Mouse (Mus musculus) adrenal gland, postnatal 25 days (tissue): ENCODE measurements at regions not wholly inside any gene's neighbourhood (a gene's known extent, or its start where the extent isn't known, plus 50 kb on each side); places are given as distances from the start of the nearest gene placed in this dataset.

Experiments used
- DNase-seq: peaks from one replicate; pipeline ENCODE4 v3.0.0; 2021; ENCODE audit warnings: mixed read lengths

DNA sequence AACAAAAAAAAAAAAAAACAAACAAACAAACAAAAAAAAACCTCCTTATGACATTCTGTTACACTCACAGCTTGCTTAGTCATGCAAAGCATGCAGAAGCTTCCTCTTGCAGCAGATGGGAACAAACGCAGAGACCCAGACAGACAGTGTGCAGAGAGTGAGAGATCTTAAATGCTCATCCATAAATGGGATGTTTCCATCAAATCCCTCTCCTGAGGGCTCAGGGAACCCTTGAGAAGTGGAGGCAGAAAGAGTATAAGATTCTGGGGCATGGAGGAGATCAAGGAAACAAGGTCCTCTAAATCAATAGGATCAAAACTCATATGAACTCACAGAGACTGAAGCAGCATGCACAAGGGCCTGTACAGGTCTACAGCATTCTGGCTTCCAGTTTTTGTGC is 52.5 kb downstream of the Adm start:
- DNase-seq = no peak

DNA sequence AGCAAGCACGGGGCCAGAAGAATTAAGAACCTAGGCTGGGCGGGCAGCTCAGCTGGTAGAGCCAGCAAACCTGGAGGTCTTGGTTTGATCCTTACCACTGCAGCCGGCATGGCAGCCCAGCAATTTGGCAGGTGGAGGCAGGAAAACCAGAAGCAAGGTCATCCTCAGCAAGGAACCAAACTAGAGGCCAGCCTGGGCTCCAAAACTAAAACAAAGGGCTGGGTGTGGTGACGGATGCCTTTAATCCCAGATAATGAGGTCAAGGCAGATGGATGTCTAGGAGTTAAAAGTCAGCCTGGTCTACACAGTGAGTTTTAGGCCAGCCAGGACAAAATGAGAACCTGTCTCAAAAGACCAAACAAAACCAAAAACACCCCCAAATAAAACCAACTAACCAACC is 55.5 kb downstream of the Adm start:
- DNase-seq = no peak

DNA sequence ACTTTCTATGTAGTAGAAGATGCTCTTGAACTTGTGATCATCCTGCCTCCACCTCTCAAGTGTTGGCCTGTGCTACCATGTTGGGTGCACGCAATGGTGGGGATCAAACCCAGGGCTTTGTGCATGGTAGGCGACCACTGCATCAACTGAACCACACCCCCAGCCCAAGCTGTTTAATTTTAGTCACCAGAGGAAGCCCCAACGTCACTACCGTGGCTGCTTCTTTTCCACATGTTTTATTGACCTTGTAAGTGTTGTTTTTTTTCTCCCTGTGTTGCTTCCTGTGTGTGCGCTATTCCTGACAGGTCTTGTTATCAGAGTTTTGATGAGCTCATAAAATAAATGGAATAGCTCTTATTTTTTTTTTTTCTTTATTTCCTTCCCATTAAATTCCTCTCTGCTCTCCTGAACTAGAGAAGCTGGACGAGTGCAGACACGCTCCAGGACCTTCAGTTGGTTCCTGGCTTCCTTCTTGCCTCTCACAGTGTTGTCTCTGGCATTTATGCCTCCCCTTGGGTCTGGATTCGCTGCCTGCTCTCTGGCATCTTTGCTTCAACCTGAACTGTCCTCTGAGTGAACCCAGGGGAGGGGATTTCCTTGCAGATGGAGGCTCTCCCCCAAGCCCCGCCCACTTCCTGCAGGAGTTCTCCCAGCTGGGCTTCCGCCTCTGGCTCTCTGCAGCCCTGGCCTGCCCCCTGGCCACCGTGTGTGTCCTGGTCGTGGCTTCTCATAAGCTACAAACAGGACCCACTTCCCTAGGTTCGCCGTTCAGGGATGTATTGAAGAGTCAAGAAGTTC is 61.6 kb downstream of the Adm start:
- peak; percentile 66 for DNase-seq

DNA sequence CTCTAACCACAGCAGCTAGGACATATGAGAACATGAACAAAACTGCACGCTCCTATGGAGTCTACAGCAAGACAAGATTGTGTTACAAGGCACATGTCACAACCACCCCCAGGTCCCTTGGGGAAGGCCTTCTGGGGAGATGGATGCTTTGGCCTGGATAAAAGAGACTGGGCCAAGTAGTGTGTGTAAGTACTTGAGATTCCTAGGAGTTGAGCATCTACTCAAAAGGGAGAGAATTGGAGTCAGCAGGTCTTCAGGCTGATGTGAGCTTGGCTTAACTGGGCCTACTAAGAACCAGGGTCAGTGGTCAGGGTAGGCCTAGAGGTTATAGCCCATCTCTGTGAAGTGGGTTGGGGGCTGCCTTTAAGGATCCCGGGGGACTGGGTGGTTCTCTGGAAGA is 62.8 kb downstream of the Adm start:
- no peak for DNase-seq

DNA sequence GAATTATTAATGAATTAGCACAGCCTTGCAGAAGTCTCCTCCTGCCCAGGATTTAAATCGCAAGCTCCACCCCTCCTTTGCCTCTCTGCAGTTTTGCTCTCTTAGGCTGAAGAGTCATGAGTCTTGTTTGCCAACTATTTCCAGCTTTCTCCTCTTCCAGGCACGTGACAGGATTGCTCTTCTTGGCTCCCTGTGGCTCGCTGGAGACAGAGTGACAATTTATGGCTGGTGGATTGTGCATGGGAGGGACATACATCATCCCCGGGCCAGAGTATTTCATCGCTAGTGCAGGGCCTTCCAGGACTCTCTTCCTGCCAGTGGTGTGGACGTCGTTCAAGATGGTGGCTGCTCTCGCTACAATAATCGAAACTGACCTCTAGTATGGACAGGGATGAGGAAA is 63.4 kb downstream of the Adm start:
- peak; percentile 29 for DNase-seq

DNA sequence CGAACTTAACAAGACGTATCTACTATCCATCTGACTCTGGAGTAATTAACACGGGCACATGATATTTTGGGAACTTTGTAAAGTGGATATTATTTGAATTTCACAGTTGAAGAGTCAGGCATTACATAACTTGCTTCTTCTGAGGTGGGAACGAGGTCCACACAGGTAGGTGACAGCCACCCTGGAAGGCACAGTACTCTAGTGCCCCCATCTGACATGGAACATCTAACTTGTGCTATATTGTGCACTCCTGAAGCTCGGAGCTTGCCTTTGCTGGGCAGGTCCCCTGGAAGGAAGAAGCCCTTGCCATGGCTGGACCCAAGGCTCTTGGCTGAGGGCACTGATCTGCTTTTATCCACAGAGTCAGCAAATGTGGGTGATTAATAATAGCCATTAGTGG is 66.8 kb downstream of the Adm start:
- DNase-seq = no peak

DNA sequence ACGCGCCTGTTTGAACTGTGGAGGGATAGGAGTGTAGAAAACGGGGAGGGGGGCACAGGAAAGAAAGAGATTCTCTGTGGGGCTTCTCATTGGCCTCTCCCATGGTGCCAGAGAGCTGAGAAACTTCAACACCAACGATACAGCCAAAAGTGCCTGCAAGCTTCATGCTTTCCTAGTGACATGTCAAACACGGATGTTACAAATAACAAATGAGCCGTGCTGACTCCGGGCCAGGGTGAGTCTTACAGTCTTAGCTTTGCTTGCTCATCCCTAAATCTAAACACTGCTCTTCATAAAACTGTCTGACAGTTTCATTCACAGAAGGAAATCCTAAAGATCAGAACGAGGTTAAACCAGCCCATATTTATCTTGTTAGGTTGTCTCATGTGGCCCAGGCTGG is 68.3 kb downstream of the Adm start:
- DNase-seq = peak; percentile 35

DNA sequence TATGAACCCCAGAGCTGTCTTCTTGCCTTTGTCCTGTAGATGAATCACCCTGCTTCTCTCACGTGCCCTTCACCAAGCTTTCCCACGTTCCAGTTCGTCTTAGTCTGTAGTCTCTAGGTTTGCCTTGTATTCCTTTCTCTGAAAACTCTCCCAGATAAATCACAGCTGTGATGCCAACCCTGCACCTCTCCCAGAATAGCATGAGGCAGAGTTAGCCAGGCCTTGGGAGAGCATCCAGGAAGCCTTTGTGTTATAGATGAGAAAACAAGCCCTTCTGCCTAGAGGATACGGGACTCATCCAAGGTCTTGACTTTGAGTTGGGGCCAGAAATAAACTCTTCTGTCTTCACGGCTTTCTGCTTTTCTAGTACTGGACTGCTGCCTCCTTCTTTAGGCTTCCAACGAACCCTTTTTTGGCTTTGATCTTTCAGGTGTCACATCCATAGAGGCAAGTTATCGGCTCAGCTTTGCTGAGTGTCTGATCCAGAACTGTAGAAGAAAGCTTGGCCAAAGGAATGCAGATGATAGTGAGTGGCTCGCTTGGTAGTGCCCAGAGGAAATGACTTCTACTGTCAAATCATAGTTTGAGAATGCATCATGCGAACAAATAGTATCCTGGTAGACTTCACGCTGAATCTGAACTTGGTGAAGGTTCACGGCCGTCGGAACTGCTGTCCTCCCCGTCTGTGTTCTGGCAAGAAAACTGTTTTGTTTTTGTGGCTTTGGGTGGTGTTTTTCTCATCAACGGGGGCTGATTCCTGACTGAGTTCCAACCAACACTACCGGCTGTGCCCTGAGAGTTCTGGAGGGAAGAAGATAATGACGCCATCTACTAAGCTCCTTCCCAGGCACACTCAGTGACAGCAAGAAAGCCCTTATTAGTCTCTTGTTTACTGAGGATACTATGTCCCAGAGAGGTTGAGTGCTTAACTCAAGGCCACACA is 69.5 kb upstream of the Ampd3 start:
- peak; percentile 28 for DNase-seq

DNA sequence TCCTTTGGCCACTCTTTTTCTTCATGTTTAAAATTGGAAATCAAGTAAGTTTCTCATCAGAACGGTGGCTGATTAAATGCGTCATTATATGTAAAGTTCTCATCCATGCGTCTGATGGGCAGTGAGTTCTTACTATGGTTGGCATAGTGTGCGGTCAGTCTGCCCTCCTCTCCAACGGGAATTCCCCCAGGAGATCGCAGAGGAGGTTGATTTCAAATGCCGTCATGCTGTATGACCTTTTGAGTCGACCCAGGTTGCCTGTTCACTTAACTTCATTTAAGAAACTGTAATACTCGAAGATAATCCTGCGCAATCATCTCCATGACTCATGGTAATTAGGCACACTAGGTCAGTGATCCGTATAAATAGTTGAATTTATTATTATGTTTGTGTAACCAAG is 68.4 kb upstream of the Ampd3 start:
- no peak for DNase-seq

DNA sequence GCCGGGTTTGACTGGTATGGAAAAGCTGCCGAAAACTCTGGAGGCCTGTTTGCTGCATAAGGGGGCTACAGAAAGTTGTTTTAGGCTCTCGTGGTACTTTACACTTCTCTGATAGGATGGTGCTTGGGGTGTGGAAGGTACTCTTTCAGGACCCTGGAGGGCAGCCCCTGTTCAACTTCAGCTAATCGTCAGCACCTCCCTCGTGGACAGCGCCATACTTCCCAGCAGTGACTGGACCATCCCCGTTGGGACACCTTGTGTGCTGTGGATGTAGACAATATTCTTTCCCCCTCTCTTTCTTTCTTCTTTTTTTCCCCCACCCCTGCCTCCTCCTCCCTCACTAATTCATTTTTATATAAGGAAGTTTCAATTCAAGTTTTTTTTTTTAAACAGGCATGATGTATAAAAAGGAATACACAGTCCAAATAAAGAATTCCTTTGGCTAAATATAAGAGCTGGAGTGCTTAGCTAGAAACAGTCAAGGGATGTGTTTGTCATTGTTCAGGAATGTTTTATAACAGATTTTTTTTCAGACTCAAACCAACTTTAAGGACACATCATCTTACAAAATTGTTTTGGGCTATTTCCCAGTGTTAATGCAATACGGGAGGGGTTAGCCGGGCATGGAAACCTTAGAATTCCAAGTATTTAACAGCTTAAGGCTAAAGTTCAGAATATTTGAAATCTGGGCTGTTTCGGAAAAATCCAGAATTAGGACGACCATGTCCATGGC is 66.2 kb upstream of the Ampd3 start:
- DNase-seq = peak; percentile 53

DNA sequence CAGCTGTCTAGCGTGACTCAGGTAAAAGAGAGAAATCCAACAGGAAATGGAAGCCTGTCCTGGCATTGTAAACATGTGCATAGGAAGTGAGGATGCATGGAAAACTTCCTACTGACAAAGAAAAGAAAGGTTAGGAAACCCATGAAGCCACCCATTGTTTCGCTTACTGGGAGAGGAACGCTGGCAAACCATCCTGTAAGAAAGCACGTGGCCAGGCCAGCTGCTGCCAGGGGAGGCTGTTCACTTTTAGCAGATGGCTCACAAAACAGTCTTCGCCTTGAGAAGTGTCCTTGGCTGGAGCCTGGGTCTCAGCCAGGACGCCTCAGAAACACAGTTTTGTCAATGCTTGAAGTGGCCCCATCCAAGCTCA is 65.6 kb upstream of the Ampd3 start:
- DNase-seq = no peak

DNA sequence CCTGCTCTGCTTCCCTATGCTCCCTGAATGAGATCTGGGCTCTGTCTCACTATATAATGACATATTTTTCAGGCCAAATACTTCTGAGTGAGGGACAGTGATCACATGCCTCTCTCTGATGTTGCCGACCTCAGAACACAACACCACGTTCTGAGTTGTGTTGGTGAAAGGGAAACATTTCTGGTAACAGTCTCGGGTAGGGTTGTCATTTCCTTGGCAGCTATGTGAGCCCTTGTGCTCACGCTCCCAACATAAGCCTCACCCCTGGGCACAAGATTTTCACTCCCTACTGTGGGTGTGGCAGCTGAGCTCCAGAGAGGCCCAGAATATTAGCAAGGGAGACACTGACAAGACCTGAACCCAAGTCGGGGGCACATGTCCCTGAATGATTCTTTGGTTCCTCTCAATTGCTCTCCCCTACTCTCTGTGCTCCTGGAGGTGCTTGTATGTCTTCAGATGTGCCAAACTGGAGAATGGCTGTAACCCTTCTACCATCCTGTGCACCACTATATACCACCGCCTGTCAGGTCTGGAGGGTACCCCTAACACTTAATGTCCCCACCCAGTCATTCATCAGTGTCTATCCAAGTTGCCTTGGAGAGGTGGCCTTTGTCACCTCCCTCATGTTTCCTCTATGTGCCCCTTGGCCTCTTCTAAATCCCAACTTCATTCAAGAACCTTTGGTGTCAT is 62.5 kb upstream of the Ampd3 start:
- DNase-seq = no peak

DNA sequence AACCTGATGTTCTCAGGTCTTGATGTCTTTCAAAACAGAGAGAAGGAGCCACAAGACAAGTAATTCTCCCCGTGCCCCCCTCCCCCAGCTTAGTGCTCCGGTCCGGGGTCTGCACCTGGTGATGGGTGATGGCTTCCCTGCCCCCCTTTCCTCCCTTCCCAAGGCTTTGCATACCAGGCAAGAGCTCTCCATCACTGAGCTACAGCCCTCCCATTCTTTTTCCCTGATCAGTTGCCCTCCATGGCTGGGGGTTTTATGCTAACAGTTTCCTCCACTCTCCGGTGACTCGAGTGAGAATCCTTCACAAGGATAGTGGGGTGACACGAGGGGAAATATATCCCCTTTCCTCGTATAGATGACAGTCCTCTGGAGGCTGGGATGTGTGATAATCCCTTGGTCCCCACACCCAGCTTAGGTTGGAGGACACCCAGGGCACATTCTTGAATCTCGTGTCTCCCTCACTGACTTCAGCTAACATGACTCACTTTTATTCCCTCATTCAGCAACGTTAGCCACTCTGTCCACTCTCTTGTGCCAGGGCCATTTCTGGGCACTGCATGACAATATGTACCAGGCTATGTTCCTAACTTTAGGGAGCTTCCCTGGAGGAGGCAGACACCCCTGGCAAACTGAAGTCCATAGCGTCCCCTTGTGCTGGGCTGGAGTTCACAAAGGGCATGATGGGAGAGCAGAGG is 61.9 kb upstream of the Ampd3 start:
- DNase-seq = no peak

DNA sequence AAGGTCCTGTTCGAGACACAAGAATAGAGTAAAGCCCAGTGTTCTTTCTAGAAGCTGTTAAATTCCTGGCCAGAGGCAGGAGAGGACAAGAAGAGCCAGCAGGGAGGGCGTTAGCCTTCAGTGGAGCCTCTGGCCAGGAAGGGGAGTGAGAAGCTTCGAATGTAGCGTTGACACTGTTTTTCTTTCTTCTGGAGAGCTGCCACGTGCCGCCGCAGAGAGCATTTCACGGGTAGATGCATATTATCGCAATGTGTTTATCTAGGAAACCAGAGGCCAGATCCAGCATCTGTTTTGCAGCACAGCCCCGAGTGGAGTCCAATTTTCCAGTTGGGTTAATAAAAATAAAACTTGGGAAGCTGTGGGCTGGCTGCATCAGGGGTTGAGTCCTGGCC is 61.3 kb upstream of the Ampd3 start:
- DNase-seq = no peak

DNA sequence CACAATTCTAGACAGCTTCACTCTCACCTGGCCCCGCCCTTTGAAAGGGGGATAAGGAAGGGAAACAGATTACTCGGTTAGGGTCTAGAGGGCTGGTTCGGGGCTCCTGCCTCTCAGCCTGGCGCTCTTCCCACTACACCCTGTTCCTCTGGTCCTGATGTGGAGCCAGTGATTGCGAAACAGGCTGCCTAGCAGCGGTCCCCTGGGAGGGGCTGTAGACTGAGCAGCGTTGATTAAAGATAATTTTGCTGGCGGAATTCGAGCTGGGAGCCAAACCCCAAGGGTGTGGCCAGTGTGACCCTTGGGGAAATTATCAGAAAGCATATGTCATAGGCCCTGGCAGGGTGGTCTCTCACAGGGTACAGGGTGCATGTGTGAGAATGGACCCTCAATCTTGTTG is 59.9 kb upstream of the Ampd3 start:
- peak; percentile 51 for DNase-seq

DNA sequence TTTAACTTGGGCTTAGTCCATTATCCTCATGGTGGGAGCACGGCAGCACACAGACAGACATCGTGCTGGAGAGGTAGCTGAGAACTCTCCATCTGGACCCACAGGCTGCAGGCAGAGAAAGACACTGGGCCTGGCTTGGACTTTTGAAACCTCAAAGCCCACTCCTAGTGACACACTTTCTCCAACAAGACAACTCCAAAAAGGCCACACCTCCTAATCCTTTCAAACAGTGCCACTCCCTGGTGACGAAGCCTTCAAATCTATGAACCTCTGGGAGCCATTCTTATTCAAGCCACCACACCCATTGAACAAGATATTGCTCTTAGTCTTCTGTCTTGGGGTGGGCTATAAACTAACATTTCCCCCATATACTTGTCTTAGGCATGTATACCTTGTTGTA is 59.2 kb upstream of the Ampd3 start:
- DNase-seq = no peak

DNA sequence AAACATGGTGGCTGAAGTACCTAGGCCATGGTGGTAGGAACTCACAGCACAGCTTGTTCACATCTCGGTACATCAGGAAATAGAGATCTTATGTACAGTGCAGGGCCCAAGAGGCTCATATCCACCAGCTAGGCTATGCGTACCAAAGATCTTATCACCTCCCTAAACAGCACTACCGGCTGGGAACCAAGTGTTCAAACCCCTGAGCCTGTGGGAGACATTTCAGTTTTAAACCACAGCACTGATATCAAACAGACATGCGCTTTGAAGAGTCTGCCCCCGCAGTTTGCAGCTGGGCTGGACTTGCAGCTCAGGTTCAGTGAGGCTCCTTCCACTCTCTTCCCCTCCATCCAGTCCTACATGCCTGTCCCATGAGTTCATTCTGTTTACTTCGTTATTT is 58.4 kb upstream of the Ampd3 start:
- no peak for DNase-seq

DNA sequence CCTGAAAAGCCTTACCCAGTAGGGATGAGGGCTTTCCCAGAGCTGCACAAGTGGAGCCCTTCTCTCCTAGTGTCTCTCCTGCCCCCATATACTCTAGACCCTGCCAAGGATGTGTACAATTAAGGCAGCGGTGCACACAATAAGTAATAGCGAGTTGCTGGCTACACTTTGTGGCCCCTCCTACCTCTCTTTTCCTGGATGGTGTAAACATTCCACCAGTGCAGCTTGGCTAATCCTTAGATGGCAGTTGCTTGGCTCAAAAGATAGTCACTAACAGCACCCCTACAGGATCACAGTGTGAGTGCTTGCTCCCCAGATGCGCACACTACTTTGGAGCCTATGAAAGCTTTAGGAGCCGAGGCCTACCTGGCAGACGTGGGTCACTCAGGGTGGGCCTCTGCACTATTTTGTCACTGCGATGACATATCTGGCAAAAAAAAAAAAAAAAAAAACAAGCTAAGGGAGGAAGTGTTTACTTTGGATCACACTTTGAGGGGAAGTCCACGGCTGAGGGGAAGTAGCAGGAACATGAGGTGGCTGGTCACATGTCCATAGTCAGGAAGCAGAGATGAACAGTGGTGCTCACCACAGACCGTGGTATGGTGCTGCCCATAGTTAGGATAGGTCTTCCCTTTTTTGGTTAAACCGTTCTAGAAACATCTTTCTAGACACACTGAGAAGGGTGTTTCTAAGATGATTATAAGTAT is 57.6 kb upstream of the Ampd3 start:
- no peak for DNase-seq

DNA sequence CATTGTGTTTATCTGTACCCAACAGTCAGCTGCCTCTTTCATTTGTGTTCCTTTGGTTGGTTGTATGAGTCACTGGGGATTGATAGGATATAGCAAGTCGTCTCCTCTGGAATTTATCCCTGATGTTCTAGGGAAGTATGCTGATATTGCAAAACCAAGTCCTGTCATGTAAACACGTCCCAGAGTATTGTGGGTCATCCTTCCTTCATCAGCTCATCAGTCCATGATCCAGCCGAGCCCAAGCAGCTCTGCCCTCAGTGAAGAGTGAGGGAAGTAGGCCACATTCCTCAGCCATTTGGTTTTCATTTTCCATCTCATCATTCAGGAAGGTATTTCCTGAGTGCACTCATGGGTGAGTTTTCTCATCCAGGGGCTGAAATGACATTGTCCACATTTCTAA is 54.3 kb upstream of the Ampd3 start:
- DNase-seq = no peak

DNA sequence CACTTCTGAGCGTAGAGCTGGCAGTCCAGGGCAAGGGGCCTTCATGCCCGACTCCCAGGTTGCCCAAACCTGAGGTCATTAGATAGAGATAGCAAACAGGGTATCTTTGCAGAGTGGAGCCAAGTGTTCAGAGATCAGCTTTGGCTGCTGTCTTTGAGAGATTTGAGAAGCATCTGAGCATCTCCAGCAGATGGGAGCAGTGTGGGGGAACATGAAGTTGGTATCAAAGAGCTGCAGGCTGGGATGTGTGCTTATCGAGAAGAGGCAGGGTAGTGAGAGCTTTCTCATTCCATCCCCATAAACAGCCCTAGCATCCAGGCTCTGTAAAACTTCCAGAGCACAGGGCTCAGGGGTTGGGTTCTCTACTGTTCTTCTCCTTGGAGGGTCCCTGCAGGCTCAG is 52.9 kb upstream of the Ampd3 start:
- DNase-seq = no peak

DNA sequence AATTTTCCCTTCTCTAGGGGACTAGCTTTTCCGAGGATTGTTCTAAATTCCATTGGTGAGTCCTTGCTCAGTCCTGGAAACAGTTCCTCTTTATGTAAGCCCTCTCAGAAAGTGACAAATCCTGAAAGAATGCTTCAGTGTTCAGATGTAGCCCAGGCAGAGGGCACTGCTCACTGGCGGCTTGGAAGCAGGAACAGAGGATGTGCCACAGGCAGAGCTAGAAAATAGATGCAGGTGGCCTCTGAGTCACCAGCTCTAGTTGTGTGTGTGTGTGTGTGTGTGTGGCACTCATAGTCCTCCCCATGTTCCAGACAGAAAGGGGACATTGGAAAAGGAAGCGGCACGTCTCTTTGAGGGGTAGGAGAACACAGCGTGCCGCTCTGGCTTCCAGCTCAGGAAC is 52.5 kb upstream of the Ampd3 start:
- DNase-seq = peak; percentile 21
